Mouse (Mus musculus) thymus, adult 2 months (tissue): ENCODE measurements around the gene Opn3.

Source experiments
- CTCF ChIP-seq: fragments of 200-500 bp; IDR thresholded peaks from 2 replicates; pipeline ENCODE4 v1.5.1; 2012; ENCODE audit warnings: mild to moderate bottlenecking, control low read depth, low read length, moderate library complexity, borderline replicate concordance; ENCODE audit not compliant: control insufficient read depth, poor library complexity, insufficient read depth; ENCODE audit errors: extremely low read depth
- POLR2A ChIP-seq: fragments of 200-500 bp; IDR thresholded peaks from 2 replicates; pipeline ENCODE4 v1.6.1; 2012; ENCODE audit warnings: mild to moderate bottlenecking, low read length, control low read depth, moderate library complexity; ENCODE audit not compliant: control insufficient read depth, poor library complexity, insufficient read depth; ENCODE audit errors: extremely low read depth

DNA sequence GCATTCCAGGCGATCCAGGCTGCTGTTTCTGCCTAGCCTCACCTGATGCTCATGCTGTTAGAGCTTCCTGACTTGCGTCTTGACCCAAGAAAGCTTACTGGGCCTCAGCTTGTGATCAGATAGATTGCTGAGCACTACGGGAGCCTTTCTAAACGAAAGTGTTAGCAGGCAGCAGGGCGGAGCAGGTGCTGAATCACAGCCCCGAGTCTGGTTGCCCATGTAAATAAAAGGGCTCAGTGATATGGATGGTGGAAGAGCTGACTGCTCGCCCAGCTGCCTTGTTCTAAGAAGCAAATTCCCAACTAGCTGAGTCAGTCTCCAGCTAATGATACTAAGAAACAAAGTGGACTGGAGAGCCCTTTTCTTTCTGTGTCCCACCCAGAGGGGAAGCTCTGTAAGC is 33.2 kb upstream of the Opn3 start:
- TF ChIP-seq CTCF: no peak
- TF ChIP-seq POLR2A: no peak
